Mouse (Mus musculus) neural tube, embryonic 13.5 days (tissue): Measurements from ENCODE around the gene Sema4g. TPM values are rescaled to one million over a fixed set of nuclear protein-coding genes. Genes with fewer than 3 reads are reported as not detected.

Source experiments
- ATAC-seq: fragments of 200-750 bp; cut with Nextera tagmentation; 2 replicates; pipeline ENCODE4 v1.8.0; 2017; ENCODE audit warnings: low read depth, mild to moderate bottlenecking, moderate TSS enrichment, moderate library complexity
- H3K27ac ChIP-seq: fragments of 300-500 bp; sonication (generic); replicated peaks from 2 replicates; pipeline ENCODE4 v1.5.1; 2015; ENCODE audit warnings: moderate library complexity, mild to moderate bottlenecking, inconsistent platforms
- H3K27me3 ChIP-seq: fragments of 300-500 bp; sonication (generic); 2 replicates; pipeline ENCODE4 v1.6.1; 2015; ENCODE audit warnings: mild to moderate bottlenecking, inconsistent platforms
- H3K36me3 ChIP-seq: fragments of 300-500 bp; sonication (generic); 2 replicates; pipeline ENCODE4 v1.6.1; 2015; ENCODE audit warnings: mild to moderate bottlenecking, inconsistent platforms
- H3K4me1 ChIP-seq: fragments of 300-500 bp; sonication (generic); replicated peaks from 2 replicates; pipeline ENCODE4 v1.6.1; 2015; ENCODE audit warnings: inconsistent platforms
- H3K4me2 ChIP-seq: fragments of 300-500 bp; sonication (generic); 2 replicates; pipeline ENCODE4 v1.6.1; 2015; ENCODE audit warnings: inconsistent platforms, mild to moderate bottlenecking, moderate library complexity
- H3K4me3 ChIP-seq: fragments of 300-500 bp; sonication (generic); 2 replicates; pipeline ENCODE4 v1.5.1; 2015; ENCODE audit warnings: mild to moderate bottlenecking, inconsistent platforms
- H3K9ac ChIP-seq: fragments of 300-500 bp; sonication (generic); 2 replicates; pipeline ENCODE4 v1.6.1; 2015; ENCODE audit warnings: moderate library complexity, mild to moderate bottlenecking, inconsistent platforms
- H3K9me3 ChIP-seq: fragments of 300-500 bp; sonication (generic); 2 replicates; pipeline ENCODE4 v1.6.1; 2016; ENCODE audit warnings: inconsistent platforms
- WGBS: fragments of 180-500 bp; shearing (Covaris S2); methylation state at CpG from one replicate; pipeline ENCODE4 v1.1.7; 2015; 5-methylcytosine and 5-hydroxymethylcytosine counted together
- polyA plus RNA-seq: library from polyadenylated mRNA; unstranded; fragments of >200 nt; fragmentation: Nextera tagmentation; extraction: Ambion mirVana; gene quantifications from 2 replicates; pipeline ENCODE4 v1.2.1, GENCODE M21; 2015

Sema4g gene
- polyA plus RNA-seq, 1 experiment from 2014 or later = 16.7 TPM

- Histone ChIP-seq H3K4me2 (peak overlapping the region; percentile 91), H3K4me1 (peaks cover 71% of the 10 kb centered on the region), H3K9me3 (no peaks in the 10 kb centered on the region), H3K4me3 (peak overlapping the region; percentile 65), H3K27me3 (no peaks in the 10 kb centered on the region), H3K27ac (peak overlapping the region; percentile 98), H3K36me3 (peaks cover 5% of the 10 kb centered on the region), H3K9ac (peak overlapping the region; percentile 87)
- under 1% methylated on average over 18 of the region's 18 CpGs for WGBS
- ATAC-seq = peak; percentile 30
Measured at GRCm38 (mm10) chr19:45016341-45017215, 27.7 kb downstream of the Sema4g start.

DNA sequence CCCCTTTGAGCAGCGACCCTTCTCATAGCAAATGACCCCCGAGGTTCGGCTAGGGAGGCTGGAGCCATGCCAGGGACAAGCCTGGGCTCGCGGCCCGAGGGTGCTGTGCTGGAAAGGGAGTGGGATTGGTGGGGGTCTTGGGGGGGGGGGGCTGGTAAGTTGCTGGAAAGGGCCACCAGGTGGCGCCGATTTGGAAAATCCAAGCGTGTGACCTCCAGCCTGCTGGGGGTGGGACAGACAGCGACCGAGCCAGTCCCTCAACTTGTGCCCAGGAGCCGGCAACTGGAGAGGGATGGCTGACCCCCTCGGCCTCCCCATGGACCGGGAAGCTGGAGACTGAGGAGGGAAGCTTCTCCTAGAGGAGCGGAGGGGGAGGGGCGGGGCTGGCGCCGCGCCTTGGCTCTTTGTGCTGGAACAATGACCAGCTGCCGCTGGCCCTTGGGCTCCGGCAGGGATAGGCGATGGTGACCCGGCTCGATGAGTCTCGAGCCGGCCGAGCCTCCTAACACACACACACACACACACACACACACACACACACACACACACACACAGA is 28.4 kb downstream of the Sema4g start:
- Histone ChIP-seq H3K9me3 (no peaks in the 10 kb centered on the region), H3K9ac (peak overlapping the region; percentile 87), H3K27ac (peak overlapping the region; percentile 98), H3K4me3 (peak overlapping the region; percentile 65), H3K36me3 (peaks cover 4% of the 10 kb centered on the region; the same call in 1 of the 2 replicates), H3K27me3 (no peaks in the 10 kb centered on the region), H3K4me1 (peaks cover 75% of the 10 kb centered on the region), H3K4me2 (peak overlapping the region; percentile 91)
- WGBS = 0% methylated on average over 22 of the region's 27 CpGs
- ATAC-seq = peak; percentile 51

- Histone ChIP-seq H3K4me3 (peak overlapping the region; percentile 65), H3K4me1 (peaks cover 76% of the 10 kb centered on the region), H3K9ac (peak overlapping the region; percentile 87), H3K27me3 (no peaks in the 10 kb centered on the region), H3K4me2 (peak overlapping the region; percentile 91), H3K27ac (peak overlapping the region; percentile 98), H3K9me3 (no peaks in the 10 kb centered on the region), H3K36me3 (peaks cover 10% of the 10 kb centered on the region; the same call in 1 of the 2 replicates)
- under 1% methylated on average over 48 of the region's 48 CpGs for WGBS
- peak; percentile 71 for ATAC-seq
Measured at GRCm38 (mm10) chr19:45017909-45018308, 29.0 kb downstream of the Sema4g start.

- peaks cover 76% of the 10 kb centered on the region for H3K4me1 ChIP-seq
- H3K27ac ChIP-seq = peak overlapping the region; percentile 98
- peaks cover 12% of the 10 kb centered on the region; the same call in 1 of the 2 replicates for H3K36me3 ChIP-seq
- ATAC-seq = no peak; the same call in 1 of the 2 replicates
- no peaks in the 10 kb centered on the region for H3K9me3 ChIP-seq
- WGBS = under 1% methylated on average over 13 of the region's 13 CpGs
- peak overlapping the region; percentile 87 for H3K9ac ChIP-seq
- peak overlapping the region; percentile 91 for H3K4me2 ChIP-seq
- H3K4me3 ChIP-seq = peak overlapping the region; percentile 65
- H3K27me3 ChIP-seq = no peaks in the 10 kb centered on the region
Measured at GRCm38 (mm10) chr19:45018351-45018831, 29.5 kb downstream of the Sema4g start.

DNA sequence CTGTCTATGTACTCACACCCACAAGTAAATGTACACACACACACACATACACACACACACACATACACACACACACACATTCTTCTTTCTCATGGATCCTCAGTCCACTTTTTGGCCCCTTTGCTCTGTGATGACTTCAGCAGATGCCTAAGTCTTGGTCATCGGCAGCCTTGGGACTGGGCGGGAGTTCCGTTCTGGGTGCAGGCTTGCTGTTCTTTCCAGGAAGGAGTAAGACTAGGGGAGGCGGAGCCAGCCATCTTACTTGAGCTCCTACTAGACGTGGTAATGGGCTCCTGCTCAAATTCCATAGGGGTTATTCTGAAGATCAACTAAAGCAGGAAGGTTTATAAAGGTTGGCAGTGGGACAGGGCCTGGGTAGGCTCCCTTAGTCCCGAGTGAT is 31.4 kb downstream of the Sema4g start:
- WGBS = 67% methylated on average over 6 of the region's 6 CpGs
- ATAC-seq = no peak
- peaks cover 68% of the 10 kb centered on the region for H3K4me1 ChIP-seq

GRCm38 (mm10) chr19:45021362-45021761 is 32.5 kb downstream of the Sema4g start:
- WGBS = 92% methylated on average over 15 of the region's 15 CpGs
- no peaks in the 10 kb centered on the region for H3K27me3 ChIP-seq
- peak overlapping the region; percentile 21; the same call in 1 of the 2 replicates for H3K4me2 ChIP-seq
- peaks cover 37% of the 10 kb centered on the region for H3K36me3 ChIP-seq
- no peaks in the 10 kb centered on the region for H3K9me3 ChIP-seq
- H3K4me3 ChIP-seq = no peak overlapping the region
- peaks cover 58% of the 10 kb centered on the region for H3K4me1 ChIP-seq
- ATAC-seq = no peak
- H3K27ac ChIP-seq = no peak overlapping the region
- H3K9ac ChIP-seq = 0 out of 2 replicates have a peak overlapping the region, but pooled peaks have one; percentile 38

More for the DNA sequence above, 31.4 kb downstream of the Sema4g start:
- no peak overlapping the region for H3K4me3 ChIP-seq
- peak overlapping the region; percentile 21 for H3K4me2 ChIP-seq
- peaks cover 27% of the 10 kb centered on the region for H3K36me3 ChIP-seq
- no peaks in the 10 kb centered on the region for H3K9me3 ChIP-seq
- no peaks in the 10 kb centered on the region for H3K27me3 ChIP-seq
- H3K27ac ChIP-seq = no peak overlapping the region
- H3K9ac ChIP-seq = peak overlapping the region; percentile 49; the same call in 1 of the 2 replicates

- ATAC-seq = no peak
- Histone ChIP-seq H3K9ac (no peak overlapping the region), H3K9me3 (no peaks in the 10 kb centered on the region), H3K27me3 (no peaks in the 10 kb centered on the region), H3K4me3 (no peak overlapping the region), H3K36me3 (peaks cover 59% of the 10 kb centered on the region), H3K27ac (0 out of 2 replicates have a peak overlapping the region, but pooled peaks have one; percentile 23), H3K4me1 (peaks cover 56% of the 10 kb centered on the region), H3K4me2 (no peak overlapping the region)
- WGBS = 81% methylated on average over 11 of the region's 11 CpGs
Measured at GRCm38 (mm10) chr19:45023993-45024392, 35.1 kb downstream of the Sema4g start.

DNA sequence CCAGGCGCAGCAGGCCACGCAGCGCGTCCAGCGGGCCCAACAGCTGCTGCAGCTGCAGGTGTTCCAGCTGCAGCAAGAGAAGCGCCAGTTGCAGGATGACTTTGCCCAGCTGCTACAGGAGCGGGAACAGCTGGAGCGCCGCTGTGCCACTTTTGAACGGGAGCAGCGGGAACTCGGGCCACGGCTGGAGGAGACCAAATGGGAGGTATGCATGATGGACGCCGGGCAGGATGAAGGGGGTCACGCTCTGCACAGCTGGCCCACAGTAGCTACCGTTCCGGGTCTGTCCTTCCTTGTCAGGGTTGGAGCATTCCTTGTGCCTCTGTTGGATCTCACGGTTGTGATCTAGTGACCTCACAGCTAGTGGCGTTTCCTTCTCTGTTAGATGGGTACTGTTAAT is 35.9 kb downstream of the Sema4g start:
- no peaks in the 10 kb centered on the region for H3K27me3 ChIP-seq
- WGBS = 85% methylated on average over 20 of the region's 20 CpGs
- no peak overlapping the region for H3K4me2 ChIP-seq
- H3K36me3 ChIP-seq = peaks cover 59% of the 10 kb centered on the region
- no peak overlapping the region for H3K4me3 ChIP-seq
- ATAC-seq = no peak
- H3K4me1 ChIP-seq = peaks cover 48% of the 10 kb centered on the region
- no peaks in the 10 kb centered on the region for H3K9me3 ChIP-seq
- H3K9ac ChIP-seq = no peak overlapping the region
- no peak overlapping the region for H3K27ac ChIP-seq

- H3K9ac ChIP-seq = no peak overlapping the region
- ATAC-seq = no peak
- H3K27ac ChIP-seq = no peak overlapping the region
- H3K27me3 ChIP-seq = no peaks in the 10 kb centered on the region
- WGBS = 96% methylated on average over 37 of the region's 37 CpGs
- peaks cover 59% of the 10 kb centered on the region for H3K36me3 ChIP-seq
- H3K4me3 ChIP-seq = no peak overlapping the region
- no peak overlapping the region for H3K4me2 ChIP-seq
- no peaks in the 10 kb centered on the region for H3K9me3 ChIP-seq
- H3K4me1 ChIP-seq = peaks cover 46% of the 10 kb centered on the region
Measured at GRCm38 (mm10) chr19:45025937-45026568, 37.2 kb downstream of the Sema4g start.

GRCm38 (mm10) chr19:45026958-45027670 is 38.2 kb downstream of the Sema4g start:
- Histone ChIP-seq H3K36me3 (peaks cover 55% of the 10 kb centered on the region), H3K4me2 (no peak overlapping the region), H3K27me3 (no peaks in the 10 kb centered on the region), H3K9ac (no peak overlapping the region), H3K4me3 (no peak overlapping the region), H3K27ac (no peak overlapping the region), H3K9me3 (no peaks in the 10 kb centered on the region), H3K4me1 (peaks cover 44% of the 10 kb centered on the region)
- 72% methylated on average over 6 of the region's 6 CpGs for WGBS
- ATAC-seq = no peak

- H3K4me1 ChIP-seq = peaks cover 48% of the 10 kb centered on the region
- H3K36me3 ChIP-seq = peaks cover 49% of the 10 kb centered on the region
- H3K9me3 ChIP-seq = no peaks in the 10 kb centered on the region
- no peaks in the 10 kb centered on the region for H3K27me3 ChIP-seq
- WGBS = 82% methylated on average over 6 of the region's 6 CpGs
- no peak overlapping the region for H3K4me2 ChIP-seq
- H3K9ac ChIP-seq = no peak overlapping the region
- no peak overlapping the region for H3K27ac ChIP-seq
- H3K4me3 ChIP-seq = no peak overlapping the region
- ATAC-seq = no peak
Measured at GRCm38 (mm10) chr19:45027848-45028247, 38.9 kb downstream of the Sema4g start.
